Mouse (Mus musculus) CH12.LX (cell line): ENCODE measurements around the gene Rbm18. TPM values are rescaled to one million over a fixed set of nuclear protein-coding genes. Genes with fewer than 3 reads are reported as not detected.

Experiments used
- DNase-seq: peaks from one replicate; pipeline ENCODE4 v3.0.0-alpha.2; 2013; ENCODE audit errors: extremely low read depth
- H3K27ac ChIP-seq: 2 replicates; pipeline ENCODE4 v1.5.1; 2012; ENCODE audit warnings: low read depth, mild to moderate bottlenecking, control low read depth, moderate library complexity; ENCODE audit not compliant: insufficient read depth
- H3K27me3 ChIP-seq: replicated peaks from 2 replicates; pipeline ENCODE3; 2012; ENCODE audit warnings: inconsistent platforms
- H3K36me3 ChIP-seq, 2 experiments: replicated peaks in 1 of 2; 2 replicates each; pipeline versions ENCODE3 to v1.6.1; 2012; ENCODE audit warnings: inconsistent platforms in 1 of 2, low read length in 1 of 2, mild to moderate bottlenecking in 1 of 2, mixed read lengths in 1 of 2, moderate library complexity in 1 of 2; ENCODE audit not compliant: control insufficient read depth in 1 of 2, insufficient read depth in 1 of 2
- H3K4me1 ChIP-seq, 2 experiments: 2 replicates each; pipeline ENCODE4 v1.6.1; 2012; ENCODE audit warnings: inconsistent platforms in 1 of 2, moderate library complexity in 1 of 2; ENCODE audit not compliant: insufficient read depth in 2 of 2, control insufficient read depth in 1 of 2
- H3K4me2 ChIP-seq: 2 replicates; pipeline ENCODE4 v1.6.1; 2012; ENCODE audit warnings: low read depth, mild to moderate bottlenecking, control low read depth; ENCODE audit not compliant: poor library complexity, insufficient read depth, severe bottlenecking
- H3K4me3 ChIP-seq, 3 experiments: fragments of 150-350 bp in 1 of 3; sonication (generic) in 1 of 3; replicated peaks in 1 of 3; 2 replicates each; pipeline versions ENCODE3 to v1.5.1; 2011 to 2012; ENCODE audit warnings: low read depth in 2 of 3, low read length in 2 of 3, mild to moderate bottlenecking in 2 of 3, moderate library complexity in 2 of 3, control low read depth in 1 of 3, improper control_type of control experiment in 1 of 3, inconsistent platforms in 1 of 3, mixed read lengths in 1 of 3; ENCODE audit not compliant: poor library complexity in 1 of 3
- H3K79me2 ChIP-seq: replicated peaks from 2 replicates; pipeline ENCODE4 v1.6.1; 2012; ENCODE audit warnings: mild to moderate bottlenecking, moderate library complexity; ENCODE audit not compliant: control insufficient read depth, poor library complexity, insufficient read depth, severe bottlenecking; ENCODE audit errors: extremely low read depth
- H3K9ac ChIP-seq: 2 replicates; pipeline ENCODE4 v1.6.1; 2012; ENCODE audit warnings: low read depth, mild to moderate bottlenecking, control low read depth, moderate library complexity; ENCODE audit not compliant: insufficient read depth
- H3K9me3 ChIP-seq: replicated peaks from 2 replicates; pipeline ENCODE3; 2012; ENCODE audit warnings: low read length, inconsistent platforms, mixed read lengths
- BHLHE40 ChIP-seq: IDR thresholded peaks from 2 replicates; pipeline ENCODE4 v1.6.1; 2011; ENCODE audit warnings: mild to moderate bottlenecking, low read depth, low read length, improper control_type of control experiment
- CTCF ChIP-seq, 2 experiments: IDR thresholded peaks in 1 of 2; conservative IDR thresholded peaks in 1 of 2; 2 replicates each; pipeline ENCODE4 v1.5.1; 2011 to 2012; ENCODE audit warnings: low read depth in 2 of 2, low read length in 2 of 2, improper control_type of control experiment in 1 of 2, inconsistent platforms in 1 of 2, mild to moderate bottlenecking in 1 of 2, moderate library complexity in 1 of 2
- ELF1 ChIP-seq: IDR thresholded peaks from 2 replicates; pipeline ENCODE4 v1.6.1; 2014; ENCODE audit warnings: low read depth, mild to moderate bottlenecking, inconsistent platforms, low read length, improper control_type of control experiment
- EP300 ChIP-seq: IDR thresholded peaks from 2 replicates; pipeline ENCODE4 v1.6.1; 2011; ENCODE audit warnings: low read length, improper control_type of control experiment
- ETS1 ChIP-seq: conservative IDR thresholded peaks from 2 replicates; pipeline ENCODE4 v1.6.1; 2012; ENCODE audit warnings: low read depth, mild to moderate bottlenecking, inconsistent platforms, low read length, improper control_type of control experiment, moderate library complexity
- HCFC1 ChIP-seq: IDR thresholded peaks from 2 replicates; pipeline ENCODE4 v1.6.1; 2012; ENCODE audit warnings: low read depth, mild to moderate bottlenecking, inconsistent platforms, low read length, improper control_type of control experiment
- IRF4 ChIP-seq: IDR thresholded peaks from 2 replicates; pipeline ENCODE4 v1.6.1; 2014; ENCODE audit warnings: low read depth, mild to moderate bottlenecking, inconsistent platforms, low read length, improper control_type of control experiment
- JUND ChIP-seq: conservative IDR thresholded peaks from 2 replicates; pipeline ENCODE4 v1.6.1; 2011; ENCODE audit warnings: low read depth, low read length, improper control_type of control experiment
- KAT2A ChIP-seq: IDR thresholded peaks from 2 replicates; pipeline ENCODE4 v1.6.1; 2012; ENCODE audit warnings: low read length, improper control_type of control experiment, inconsistent platforms; ENCODE audit not compliant: insufficient replicate concordance
- MAFK ChIP-seq: IDR thresholded peaks from 2 replicates; pipeline ENCODE4 v1.6.1; 2011; ENCODE audit warnings: low read length, improper control_type of control experiment; ENCODE audit not compliant: insufficient replicate concordance
- MAX ChIP-seq: IDR thresholded peaks from 2 replicates; pipeline ENCODE4 v1.6.1; 2011; ENCODE audit warnings: low read length, improper control_type of control experiment
- MEF2A ChIP-seq: IDR thresholded peaks from 2 replicates; pipeline ENCODE4 v1.6.1; 2014; ENCODE audit warnings: low read depth, mild to moderate bottlenecking, inconsistent platforms, low read length, improper control_type of control experiment, borderline replicate concordance
- MYC ChIP-seq: IDR thresholded peaks from 2 replicates; pipeline ENCODE4 v1.6.1; 2011; ENCODE audit warnings: low read depth, mild to moderate bottlenecking, improper control_type of control experiment, low read length
- NELFE ChIP-seq: IDR thresholded peaks from 2 replicates; pipeline ENCODE4 v1.6.1; 2011; ENCODE audit warnings: low read depth, low read length, improper control_type of control experiment
- NRF1 ChIP-seq: IDR thresholded peaks from 2 replicates; pipeline ENCODE4 v1.6.1; 2014; ENCODE audit warnings: low read depth, mild to moderate bottlenecking, inconsistent platforms, low read length, improper control_type of control experiment, moderate library complexity
- PAX5 ChIP-seq: IDR thresholded peaks from 2 replicates; pipeline ENCODE4 v1.6.1; 2012; ENCODE audit warnings: low read length, inconsistent platforms, mixed read lengths
- POLR2AphosphoS2 ChIP-seq: IDR thresholded peaks from 2 replicates; pipeline ENCODE4 v1.6.1; 2011; ENCODE audit warnings: low read depth, low read length, improper control_type of control experiment
- RCOR1 ChIP-seq: conservative IDR thresholded peaks from 2 replicates; pipeline ENCODE4 v1.6.1; 2012; ENCODE audit warnings: low read depth, mild to moderate bottlenecking, inconsistent platforms, low read length, improper control_type of control experiment
- SMC3 ChIP-seq: IDR thresholded peaks from 2 replicates; pipeline ENCODE4 v1.6.1; 2011; ENCODE audit warnings: low read depth, low read length, improper control_type of control experiment
- UBTF ChIP-seq: IDR thresholded peaks from 2 replicates; pipeline ENCODE4 v1.6.1; 2012; ENCODE audit warnings: low read depth, mild to moderate bottlenecking, inconsistent platforms, low read length, improper control_type of control experiment, moderate library complexity
- USF1 ChIP-seq: IDR thresholded peaks from 2 replicates; pipeline ENCODE4 v1.6.1; 2014; ENCODE audit warnings: low read depth, mild to moderate bottlenecking, inconsistent platforms, low read length, improper control_type of control experiment
- ZNF384 ChIP-seq: IDR thresholded peaks from 2 replicates; pipeline ENCODE4 v1.6.1; 2012; ENCODE audit warnings: low read depth, low read length, improper control_type of control experiment, inconsistent platforms
- dilution Hi-C: fragments of 300-500 bp; cut with MboI; formaldehyde crosslinking; loops from 2 replicates; pipeline ENCODE4 v1.14.3; 2020; ENCODE audit warnings: low sequenced_read_pairs; ENCODE audit not compliant: extremely low pct_unique_long_range_greater_than_20kb, extremely low pct_ligation_motif_present
- in situ Hi-C: fragments of 300-500 bp; cut with MboI; formaldehyde crosslinking; loops from 3 replicates; pipeline ENCODE4 v1.14.3; 2019; ENCODE audit warnings: low sequenced_read_pairs, low pct_ligation_motif_present, low pct_unique_long_range_greater_than_20kb, mixed read lengths
- polyA plus RNA-seq: library from polyadenylated mRNA; unstranded; fragments of >175 nt; gene quantifications from 2 replicates; pipeline ENCODE4 v1.2.1, GENCODE M21; 2012; ENCODE audit warnings: low read depth; ENCODE audit not compliant: insufficient read length
- total RNA-seq, 2 experiments: library from RNA; depleted of rRNA; stranded (reverse); fragments of 300-350 nt in 1 of 2; fragments of >200 nt in 1 of 2; gene quantifications; 2 replicates each; pipeline ENCODE4 v1.2.3; 2012 to 2014

Rbm18 gene
- total and polyA plus RNA-seq, 3 experiments = 12.4 to 26.3 (median 14.9) TPM

GRCm38 (mm10) chr2:36184876-36185275 lies 48.3 kb upstream of the Rbm18 start:
- TF ChIP-seq ETS1 (no peak), HCFC1 (no peak), MAFK (no peak), IRF4 (no peak), ELF1 (no peak), BHLHE40 (no peak), MAX (no peak), KAT2A (no peak), UBTF (no peak), POLR2AphosphoS2 (no peak), USF1 (no peak), MYC (no peak), NRF1 (no peak), PAX5 (no peak), RCOR1 (no peak), JUND (no peak), NELFE (no peak), ZNF384 (no peak), MEF2A (no peak)
- Histone ChIP-seq H3K27me3 (no peaks in the 10 kb centered on the region), H3K4me3 (no peak overlapping the region), H3K4me2 (no peak overlapping the region), H3K36me3 (peaks cover 18 to 40% of the 10 kb centered on the region in 2 experiments), H3K79me2 (no peaks in the 10 kb centered on the region), H3K4me1 (no peaks in the 10 kb centered on the region; a peak in 1 of 4 replicates), H3K9ac (no peak overlapping the region), H3K27ac (no peak overlapping the region), H3K9me3 (no peaks in the 10 kb centered on the region)
- DNase-seq = no peak
- in situ Hi-C loops (no loop called here), dilution Hi-C loops (no loop called here)

GRCm38 (mm10) chr2:36184192-36184591 lies 47.6 kb upstream of the Rbm18 start:
- Histone ChIP-seq H3K9ac (no peak overlapping the region), H3K4me2 (no peak overlapping the region), H3K9me3 (no peaks in the 10 kb centered on the region), H3K36me3 (peaks cover 18 to 46% of the 10 kb centered on the region in 2 experiments), H3K4me1 (no peaks in the 10 kb centered on the region; a peak in 1 of 4 replicates), H3K4me3 (no peak overlapping the region), H3K27ac (no peak overlapping the region), H3K79me2 (no peaks in the 10 kb centered on the region), H3K27me3 (no peaks in the 10 kb centered on the region)
- dilution Hi-C loops (no loop called here), in situ Hi-C loops (no loop called here)
- DNase-seq = no peak
- TF ChIP-seq CTCF (conservative IDR thresholded peaks at IDR 0.05 in 1 of 2, IDR thresholded peaks at IDR 0.05 in 1 of 2; ENCODE audit: low read depth in 2 of 2, low read length in 2 of 2) (no peak), MEF2A (no peak), SMC3 (no peak), EP300 (no peak)
